Mouse (Mus musculus) c-Kit-positive CD71-positive TER-119-positive erythroid progenitor cells, embryonic 14.5 days (primary cell): Measurements from ENCODE around the gene Ttll7.

ENCODE experiments used
- DNase-seq: peaks from one replicate; pipeline ENCODE4 v3.0.0-alpha.2; 2013; ENCODE audit warnings: low spot score

The Ttll7 gene

DNA sequence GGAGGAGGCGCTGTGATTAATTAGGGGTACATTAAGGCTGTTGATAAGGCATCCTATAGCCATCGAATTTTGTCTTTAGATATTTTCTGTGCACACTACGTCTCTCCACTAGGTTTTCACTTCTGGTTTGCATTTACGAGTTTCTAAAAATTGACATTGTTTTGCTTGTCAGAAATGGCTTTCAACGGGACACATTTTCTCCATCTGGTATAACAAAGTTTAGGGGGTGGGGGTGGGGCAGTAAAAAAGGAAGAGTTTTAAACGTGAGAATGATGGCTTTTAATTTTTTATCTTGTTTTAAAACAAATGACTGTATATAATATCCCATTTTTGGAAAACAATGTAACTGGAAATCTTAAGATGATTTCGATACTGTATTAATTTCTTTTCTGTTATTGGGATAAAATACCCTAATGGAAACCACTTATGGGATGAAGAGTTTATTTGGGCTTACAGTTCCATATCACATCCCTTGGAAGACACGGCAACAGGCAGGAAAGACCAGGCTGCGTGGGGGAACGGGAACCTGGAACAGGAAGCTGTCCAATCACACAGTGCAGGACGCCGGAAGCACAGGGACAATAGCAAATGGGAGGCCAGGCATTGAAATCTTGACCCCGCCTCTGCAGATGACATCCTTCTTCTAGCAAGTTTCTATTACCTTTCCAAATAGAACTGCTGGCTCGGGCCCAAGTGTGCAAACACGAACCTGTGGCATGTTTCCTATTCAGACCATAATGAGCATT lies 142.7 kb downstream of the Ttll7 start:
- no peak for DNase-seq

DNA sequence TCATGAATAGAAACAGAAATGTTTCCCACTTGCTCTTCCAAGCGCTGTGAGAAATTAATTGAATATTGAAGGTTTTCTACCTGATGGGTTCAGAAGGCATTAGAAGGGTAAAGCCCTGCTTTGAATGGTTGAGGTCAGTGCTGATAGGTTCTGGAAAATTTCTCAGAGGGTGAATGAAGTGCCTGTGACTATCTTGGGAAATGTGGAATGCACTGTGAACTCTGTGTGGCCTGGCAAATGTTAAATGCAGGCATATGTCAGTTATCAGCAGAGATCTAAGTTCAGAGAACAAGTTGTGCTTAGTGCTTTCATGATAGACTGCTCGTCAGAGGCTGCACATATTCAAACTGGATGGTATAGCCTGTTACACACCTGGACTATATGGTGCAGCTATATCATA lies 147.0 kb downstream of the Ttll7 start:
- DNase-seq = no peak

DNA sequence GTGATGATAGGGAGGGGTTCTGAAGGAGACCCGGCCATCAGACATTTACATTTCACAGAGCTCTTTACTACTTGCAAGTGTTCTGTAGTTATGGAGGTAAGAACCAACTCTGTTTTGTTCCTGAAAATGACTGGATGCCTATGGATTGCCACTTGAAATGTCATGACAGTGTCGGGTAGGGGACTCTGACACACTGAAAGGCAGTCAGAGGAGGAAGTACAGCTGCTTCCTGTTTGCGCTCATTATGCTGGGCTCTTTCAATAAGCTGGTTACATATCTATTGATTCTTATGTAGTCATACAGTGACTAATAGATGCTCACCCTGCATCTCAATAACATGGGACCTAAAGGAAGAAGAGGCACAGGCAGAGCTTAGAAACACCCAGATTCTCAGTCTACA lies 148.8 kb downstream of the Ttll7 start:
- no peak for DNase-seq

DNA sequence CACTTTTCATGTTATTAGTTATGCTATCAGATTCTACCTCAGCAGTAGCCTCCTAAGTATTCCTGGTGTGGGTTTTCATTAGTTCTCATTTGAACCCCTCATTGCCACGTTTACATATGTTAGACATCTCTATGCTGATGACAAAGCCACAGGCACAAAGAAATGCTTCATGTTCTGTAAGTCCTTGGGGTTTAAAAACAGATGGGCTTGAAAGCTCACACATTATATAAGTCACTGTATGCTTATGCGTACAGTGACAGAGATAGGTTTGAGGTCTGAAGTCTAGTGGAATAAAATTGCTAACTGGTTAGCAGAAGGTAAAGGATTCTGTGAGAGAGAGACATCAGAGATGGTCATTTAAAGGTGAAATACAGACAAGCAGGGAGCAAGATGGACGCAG lies 149.4 kb downstream of the Ttll7 start:
- DNase-seq = no peak

DNA sequence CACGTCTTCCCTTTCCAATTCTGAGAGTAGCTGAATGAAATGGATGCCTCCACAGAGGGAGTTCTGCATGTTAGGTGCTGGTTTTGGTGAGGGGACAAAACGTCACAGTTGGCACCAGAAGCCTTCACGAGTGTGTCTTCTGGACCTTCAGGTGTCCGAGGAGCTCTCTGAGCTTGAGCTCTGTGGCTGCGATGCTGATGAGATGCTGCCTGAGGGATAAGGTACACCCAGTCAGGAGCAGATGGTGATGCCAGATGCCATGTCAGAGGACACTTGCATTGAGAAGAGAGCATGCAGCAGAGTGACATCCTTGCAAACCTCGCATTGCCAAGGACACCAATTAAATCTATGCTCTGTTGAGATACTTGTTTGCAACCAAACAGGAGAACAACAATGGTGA lies 164.3 kb downstream of the Ttll7 start:
- DNase-seq = no peak

DNA sequence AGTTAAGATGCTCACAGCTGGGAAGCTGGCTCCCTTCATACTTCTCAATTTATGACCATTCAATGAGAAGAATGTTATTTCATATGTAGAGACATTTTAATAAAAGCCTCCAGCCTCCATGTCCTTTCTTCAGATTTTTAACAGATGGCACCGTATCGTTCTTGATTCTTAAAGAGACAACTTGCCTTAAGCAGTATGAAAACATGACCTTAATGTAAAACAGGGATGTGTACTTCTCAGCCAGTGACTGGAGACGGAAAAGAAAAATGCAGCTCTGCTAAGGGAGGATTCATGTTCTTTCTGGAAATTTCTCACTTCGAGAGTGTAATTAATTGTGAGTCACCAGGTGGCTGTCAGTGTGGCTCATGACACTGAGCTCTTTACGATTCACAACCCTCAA lies 167.3 kb downstream of the Ttll7 start:
- no peak for DNase-seq

DNA sequence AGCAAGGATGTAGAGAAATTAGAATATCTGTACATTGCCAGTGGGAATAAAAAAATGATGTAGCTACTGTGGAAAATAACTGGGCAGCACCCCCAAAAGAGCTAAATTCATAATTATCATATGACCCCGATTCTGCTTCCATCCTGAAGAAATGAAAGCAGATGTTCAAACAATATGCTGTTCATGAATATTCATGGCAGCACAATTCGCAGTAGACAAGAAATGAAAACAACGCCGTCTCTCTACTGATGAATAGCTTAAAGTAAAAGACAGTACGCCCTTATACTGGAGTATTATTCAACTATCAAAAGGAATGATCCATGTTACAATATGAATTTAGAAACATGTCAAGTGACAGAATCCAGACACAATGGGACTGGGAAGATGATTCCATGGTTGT lies 174.1 kb downstream of the Ttll7 start:
- DNase-seq = no peak

DNA sequence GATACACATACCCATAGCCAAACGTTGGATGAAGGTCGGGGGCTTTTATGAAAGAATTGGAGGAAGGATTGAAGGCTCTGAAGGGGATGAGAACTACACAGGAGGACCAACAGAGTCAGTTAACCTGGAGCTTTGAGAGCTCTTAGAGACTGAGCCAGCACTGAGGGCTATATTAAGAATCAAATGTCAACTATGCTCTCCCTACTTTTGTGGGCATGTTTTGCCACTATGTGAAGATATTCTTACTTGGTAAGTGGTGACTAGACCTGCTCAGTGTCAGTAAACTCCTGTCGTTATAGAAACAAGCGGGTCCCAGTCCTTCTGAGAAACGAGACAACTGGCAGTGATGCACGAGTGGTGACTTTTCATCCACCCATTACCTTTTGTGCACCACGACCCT lies 176.2 kb downstream of the Ttll7 start:
- DNase-seq = no peak

DNA sequence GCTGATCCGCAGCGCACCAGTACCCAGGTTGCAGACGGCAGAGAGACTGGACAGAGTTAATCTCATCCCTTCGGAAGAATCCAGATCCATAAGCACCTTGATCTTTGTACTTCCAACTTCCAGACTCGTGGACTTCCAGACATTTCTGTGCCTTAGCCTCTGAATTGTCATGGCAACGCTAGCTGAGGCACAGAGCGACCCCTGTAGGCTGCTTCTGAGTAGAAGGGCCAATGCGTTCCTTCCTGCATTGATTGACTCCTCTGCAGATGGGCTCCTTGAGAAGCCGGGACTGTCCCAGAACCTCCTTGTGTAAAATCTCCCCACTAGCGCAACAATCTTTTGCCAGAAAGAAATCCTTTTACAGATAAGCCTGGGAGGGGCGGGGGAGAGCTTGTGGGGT lies 177.6 kb downstream of the Ttll7 start:
- DNase-seq = no peak

DNA sequence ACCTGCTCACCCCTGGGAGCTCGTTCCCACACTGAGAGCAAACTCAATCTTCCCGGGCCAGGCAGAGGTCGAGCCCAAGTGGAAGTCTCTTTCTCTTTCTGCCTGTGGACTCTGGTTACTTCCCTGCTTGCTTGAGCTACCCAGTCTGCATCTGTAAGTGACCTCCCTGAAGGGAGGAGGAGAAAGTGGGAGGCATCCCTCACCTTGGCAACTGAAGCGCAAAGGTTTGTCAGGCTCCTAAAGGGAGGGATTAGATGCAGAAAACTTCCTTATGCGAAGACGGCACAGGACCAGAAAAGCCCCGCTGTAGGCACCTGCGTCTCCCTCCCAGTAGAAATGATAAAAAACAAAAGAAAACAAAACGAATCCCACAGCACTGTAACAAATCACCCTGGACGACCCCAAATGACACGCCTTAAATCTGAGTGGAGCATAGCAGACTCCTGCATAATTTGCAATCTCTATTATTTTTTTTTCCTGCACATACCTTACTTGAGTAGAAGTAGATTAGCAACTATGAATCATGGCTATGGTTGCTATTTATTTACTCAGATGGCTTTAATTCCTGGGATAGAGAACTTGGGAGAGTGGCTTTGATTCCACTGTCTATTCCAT lies 178.2 kb downstream of the Ttll7 start:
- DNase-seq = no peak
